Mouse (Mus musculus) hindlimb bud, embryonic 11.5 days (tissue): ENCODE measurements at regions not wholly inside any gene's neighbourhood (a gene's known extent, or its start where the extent isn't known, plus 50 kb on each side); places are given as distances from the start of the nearest gene placed in this dataset.

Experiments used
- DNase-seq: peaks from one replicate; pipeline ENCODE4 v3.0.0-alpha.2; 2012; ENCODE audit warnings: low read depth, low spot score; ENCODE audit errors: extremely low spot score

DNA sequence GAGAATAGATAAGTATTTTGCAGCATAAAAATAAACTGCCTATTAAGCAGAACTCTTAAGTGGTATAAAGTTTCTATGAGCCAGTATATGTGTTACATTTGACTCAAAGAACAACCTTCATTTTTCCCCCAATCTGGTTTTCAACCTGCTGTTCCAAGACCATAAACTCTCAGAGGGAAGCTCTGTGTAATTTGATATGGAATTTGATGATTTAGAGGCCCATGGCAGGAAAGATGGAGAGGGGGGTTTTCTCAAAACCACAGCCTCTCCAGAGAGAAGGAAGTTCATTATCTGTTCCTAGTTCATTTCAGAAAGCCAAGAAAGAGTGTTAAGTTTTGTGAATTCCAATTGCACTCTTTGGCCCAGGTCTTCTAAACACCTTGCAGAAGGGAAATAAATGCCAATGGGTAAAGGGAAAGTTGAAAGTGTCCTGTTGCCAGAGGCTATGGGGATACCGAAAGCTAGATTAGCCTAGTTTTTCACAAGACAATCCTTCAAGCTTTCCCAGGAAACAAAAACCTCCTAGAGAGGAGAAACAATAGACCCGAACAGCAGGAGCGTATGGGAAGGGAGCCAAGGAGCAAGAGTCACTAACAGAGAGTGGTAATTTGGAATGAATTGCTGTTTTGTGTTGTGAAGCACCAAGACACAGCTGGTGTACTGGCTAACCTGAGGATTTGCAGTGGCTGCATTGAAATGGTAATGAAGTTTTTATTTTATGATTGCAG is 165.2 kb upstream of the Atp2b1 start:
- no peak for DNase-seq

DNA sequence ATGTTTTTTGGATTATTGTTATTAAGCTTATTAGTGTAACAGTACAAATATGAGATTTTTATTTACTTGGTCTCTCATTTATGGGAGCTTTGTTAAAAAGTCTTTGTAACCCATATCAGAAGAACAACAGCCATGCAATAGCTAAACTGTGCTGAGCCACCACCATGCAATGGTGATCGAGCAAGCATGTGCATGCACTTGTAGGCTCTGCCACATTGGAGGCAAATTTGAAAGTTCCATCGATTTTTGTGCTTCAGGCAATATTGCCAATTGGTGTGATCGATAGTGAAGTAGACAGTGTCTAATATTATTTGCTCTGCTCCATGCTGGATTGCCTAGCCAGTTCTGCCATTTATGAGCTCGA is 164.6 kb upstream of the Atp2b1 start:
- no peak for DNase-seq

DNA sequence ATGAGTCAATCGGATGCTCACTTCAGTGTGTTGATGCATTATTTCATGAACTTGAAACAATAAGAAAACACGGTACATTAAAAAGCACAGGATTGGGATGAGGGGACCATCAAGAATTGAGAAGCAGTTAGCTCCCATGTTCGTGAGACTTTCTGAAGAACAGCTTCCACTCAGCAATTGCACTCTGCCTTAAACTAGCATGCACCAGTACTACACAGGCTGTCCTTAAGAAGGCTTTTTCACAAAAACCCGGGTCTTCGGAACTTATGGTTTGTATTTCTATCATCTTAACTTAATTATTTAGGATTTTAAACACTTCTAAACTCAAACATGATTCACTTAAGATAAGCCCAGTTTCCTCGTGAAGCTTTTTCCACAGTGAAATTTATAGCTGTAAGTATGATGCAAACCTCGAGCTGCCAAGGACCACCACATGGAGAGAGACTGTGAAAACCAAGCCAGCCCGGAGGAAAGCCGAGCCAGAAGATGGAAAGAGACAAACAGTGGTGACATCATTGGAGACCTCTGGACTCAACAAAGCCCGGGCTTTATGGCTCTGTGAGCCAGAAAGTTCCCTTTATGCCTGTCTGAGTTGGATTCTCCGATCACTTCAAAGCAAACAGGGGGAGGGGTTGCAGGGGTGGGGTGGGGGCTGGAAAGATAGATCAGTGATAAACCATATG is 162.7 kb upstream of the Atp2b1 start:
- DNase-seq, result no peak

DNA sequence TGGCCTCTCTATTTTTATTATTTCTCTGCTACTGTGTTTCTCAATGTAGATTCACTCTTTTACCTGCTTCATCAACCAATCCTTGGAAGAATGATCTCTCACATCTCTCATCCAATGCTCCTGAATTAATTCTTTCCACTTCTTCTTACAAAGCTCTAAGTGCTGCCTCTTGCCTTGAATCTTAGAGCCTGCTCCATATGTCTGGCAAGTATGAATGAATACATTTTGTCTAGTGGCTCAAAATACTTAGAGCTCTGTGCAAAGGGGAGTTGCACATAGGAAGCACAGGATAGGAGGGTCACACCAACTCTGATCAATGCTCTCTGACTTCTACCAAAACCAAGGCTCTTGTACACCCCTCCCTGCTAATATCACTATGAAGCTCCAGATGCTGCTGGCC is 153.1 kb upstream of the Atp2b1 start:
- no peak for DNase-seq

DNA sequence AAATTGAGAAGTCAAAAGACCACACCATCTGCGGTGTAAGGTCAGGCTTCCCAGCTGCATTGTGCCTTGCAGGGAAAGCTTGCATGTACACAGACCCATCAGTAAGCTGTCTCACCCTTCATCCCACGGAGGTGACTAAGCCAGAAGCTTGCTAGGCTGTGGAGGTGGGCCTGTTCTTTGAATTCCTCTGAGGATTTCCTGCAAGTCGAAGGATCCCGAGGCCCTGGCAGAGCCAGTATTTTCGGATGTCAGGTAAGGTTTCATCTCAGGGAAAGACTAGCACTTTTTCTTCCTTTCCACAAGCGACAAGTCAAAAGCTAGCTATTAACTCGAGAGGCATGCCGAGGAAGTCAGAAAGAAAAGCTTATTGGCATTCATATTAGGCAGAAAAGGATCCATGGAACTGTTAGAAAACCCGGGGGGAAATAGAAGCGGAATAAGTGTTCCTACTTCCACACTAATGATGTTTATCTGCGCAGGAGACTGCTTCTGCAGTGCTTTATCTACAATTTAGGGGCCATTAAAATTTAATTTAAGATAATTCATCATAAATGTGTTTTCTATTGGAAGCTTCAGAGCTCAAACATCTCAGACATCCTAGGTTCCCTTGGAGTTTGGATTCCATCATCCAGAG is 148.3 kb upstream of the Atp2b1 start:
- DNase-seq, result no peak

DNA sequence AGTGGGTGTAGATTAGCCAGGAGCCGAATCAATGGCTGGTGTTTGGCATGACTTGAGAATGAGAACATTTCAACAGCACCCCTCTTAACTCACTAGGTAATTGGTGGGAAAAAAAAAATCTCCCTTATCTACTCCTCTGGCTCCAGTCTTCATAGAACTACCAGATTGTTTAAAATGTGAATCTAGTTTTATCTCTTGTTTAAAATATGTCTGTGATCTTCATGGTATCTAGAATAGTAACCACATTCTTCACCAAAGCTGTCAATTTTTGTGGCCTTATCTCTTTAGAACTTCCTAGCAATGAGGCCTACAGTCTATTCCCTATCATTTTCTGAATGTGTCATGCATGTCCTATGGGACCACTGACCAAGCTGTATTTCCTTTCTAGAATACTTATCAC is 134.4 kb upstream of the Atp2b1 start:
- no peak for DNase-seq

DNA sequence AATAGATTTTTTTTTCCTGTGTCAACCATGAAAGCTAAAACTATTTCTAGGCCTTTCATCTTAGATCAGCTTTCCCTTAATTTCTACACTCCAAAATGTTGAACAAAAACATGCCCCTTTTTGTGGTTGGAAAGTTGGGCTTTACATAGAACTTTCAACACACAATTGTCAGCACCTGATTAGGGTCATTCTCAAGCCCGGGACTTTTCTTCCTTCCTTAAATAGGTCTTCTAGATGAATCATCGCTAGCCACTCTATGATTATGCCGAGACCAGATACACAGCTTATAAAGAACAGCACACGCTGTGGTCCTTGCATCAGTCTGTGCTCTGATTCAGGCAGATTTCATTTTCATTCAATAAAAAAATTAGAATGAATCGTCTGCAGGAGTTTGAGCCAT is 133.3 kb upstream of the Atp2b1 start:
- DNase-seq, result no peak

DNA sequence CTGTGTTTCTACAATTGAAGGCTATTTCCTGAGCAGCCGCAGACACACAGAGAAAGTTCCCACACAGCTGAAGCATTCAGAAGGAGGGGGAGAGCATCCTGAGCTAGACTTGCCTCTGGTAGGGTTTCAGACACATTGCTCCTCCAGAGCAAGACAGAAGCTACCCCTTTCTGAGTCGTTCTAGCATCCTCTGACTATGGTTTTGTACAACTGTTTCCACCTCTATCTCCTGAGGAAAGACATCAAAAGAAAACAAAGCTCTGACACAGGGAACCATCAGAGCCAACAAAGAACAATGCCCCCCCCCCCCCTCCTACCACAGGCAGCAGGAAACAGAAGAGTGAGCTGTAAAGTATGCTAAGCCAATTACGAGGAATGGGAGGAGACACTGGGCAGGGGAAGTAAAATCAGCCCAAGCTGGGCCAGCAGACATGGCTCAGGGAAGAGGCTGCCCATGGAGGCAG is 132.3 kb upstream of the Atp2b1 start:
- DNase-seq, result no peak

DNA sequence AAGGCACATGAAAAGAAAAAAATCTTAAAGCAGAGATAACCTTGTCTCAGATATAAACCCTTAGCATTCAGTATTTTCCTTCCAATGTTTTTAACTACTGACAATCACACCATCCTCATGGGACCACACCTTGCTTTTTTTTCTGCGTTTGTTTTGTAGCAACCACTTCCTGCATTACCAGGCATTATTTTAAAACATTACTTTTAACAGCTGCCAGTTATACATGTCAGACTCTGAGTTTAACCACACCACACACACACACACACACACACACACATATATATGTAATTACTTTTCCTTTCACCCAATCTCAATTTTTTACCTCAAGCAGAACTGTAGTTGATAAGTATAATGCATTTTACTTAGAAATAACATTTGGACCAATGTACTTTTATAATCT is 128.8 kb upstream of the Atp2b1 start:
- DNase-seq, result no peak

DNA sequence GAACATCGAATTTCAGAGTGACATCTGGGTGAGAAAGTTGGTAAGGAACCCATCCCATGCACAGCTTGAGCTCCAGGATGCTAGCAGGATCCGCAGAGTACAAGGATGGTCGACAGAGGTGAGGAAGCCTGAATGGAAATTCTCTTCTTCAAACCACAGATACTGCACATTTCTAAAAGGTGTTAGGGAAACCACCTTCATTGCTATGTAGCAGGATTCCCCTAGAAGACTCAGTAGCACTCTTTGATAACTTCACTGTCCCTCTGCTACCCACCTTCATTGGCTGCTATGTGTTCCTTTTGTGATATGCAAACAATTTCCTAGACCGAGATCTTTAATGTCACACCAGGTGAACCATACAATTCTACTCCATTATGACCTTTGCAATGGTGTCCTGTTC is 128.1 kb upstream of the Atp2b1 start:
- DNase-seq, result no peak

DNA sequence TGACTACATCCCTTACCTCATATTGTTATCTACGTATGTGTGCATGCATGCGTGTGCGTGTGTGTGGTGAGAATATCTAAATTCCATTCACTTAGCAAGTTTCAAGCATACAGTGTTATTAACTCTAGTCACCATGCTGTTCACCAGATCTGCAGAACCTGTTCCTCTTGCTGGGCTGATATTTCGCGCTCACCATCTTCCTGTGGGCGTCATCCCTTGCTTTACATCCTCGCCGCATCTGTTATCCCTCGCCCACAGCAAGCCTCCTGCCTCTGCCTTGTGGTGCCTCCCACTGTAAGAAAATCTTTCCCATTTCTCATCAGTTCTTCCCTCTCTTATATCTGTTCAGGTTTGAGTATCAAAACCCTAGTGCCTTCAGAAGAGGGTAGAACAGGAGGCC is 124.4 kb upstream of the Atp2b1 start:
- DNase-seq, result no peak

DNA sequence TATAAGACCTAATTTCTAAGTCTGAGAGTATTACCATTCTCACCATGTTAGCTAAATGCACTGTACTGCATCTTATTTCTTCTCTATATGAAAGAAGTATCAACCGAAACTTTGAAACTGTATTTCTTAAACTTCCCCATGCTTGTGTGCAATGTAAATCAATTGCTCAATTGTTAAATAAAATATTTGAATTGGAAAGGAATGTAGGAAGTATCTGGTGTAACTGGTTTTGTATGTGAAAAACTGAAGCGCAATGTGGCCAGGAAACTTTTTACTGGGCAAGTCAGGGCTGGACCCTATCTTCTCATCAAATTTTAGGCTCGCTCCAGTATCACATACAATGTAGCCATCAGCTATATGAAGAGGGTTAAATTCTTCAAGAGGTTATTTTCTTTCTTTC is 123.8 kb upstream of the Atp2b1 start:
- no peak for DNase-seq

DNA sequence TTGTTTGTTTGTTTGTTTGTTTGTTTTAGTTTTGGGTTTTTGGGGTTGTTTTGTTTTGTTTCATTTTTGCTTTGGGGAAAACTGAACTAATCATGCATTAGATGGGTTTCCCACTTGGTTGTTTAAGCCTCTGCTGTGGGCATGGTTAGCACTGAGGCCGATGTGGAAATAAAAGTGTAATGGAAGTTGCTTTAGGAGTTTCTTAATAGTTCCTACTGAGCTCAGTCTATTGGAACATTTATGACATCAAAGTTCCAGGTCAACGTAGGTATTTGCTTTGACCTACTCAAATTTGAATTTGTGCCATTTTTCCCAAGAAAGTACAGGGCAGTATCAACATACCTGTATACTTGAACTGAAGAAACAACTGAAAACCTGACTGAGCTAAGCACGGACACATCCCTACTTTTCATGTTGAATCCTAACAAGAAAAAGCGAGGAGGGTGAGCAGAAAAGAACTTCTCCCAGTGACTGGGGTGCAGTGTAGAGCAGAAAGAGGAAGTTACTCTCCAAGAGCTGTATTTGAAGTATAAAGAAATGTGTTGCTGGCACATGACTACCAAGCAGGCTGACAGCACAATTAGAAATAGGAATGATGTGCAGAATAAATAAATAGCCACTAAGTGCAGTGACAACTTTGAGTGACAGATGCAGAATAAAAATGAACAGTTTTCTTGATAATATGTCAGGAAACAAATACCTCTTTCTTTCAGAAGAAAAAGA is 122.0 kb upstream of the Atp2b1 start:
- DNase-seq, result no peak

DNA sequence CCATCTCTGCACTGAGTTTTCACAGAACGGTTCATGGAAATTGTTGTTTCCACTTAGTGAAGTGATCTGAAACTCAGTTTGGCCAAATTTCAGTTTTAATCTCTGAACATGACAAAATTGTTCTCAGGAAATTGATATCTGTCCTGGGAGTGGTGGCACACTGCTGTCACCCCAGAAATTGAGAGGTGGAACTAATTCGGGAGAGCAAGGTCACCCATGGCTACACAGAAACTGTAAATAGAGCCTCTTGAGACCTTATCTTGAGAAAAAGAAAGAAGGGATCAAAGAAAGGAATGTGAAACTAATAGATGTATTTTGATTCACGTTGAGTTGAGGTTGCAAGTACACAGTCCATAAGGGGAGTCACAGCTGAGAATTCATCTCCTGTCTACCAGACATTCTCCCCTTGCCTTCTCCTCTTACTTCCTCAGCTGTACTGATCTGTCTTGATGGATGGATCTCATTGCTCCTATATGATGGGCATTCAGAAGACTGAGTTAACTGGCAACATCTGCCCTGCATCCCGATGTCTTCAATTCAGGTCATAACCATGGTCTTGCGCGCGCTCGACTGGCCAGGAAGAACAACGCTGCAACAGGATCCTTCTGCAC is 120.2 kb upstream of the Atp2b1 start:
- no peak for DNase-seq

DNA sequence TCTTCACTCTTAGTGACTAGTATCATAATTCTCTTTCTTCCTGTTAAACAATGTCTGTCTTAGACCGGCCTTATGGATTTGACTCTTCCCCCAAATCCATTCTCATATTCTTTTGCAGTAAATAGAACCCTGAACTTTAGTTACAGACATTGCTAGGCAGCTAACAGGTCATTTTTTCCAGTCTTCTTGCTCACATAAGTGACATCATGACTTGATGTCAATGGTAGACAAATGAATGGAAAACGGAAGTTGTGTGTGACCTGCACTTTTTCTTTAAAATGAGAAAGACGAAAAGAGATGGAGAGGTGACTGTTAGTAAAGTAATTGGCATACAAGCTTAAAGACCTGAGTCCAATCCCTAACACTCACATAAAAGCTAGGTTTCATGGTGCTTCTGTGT is 118.2 kb upstream of the Atp2b1 start:
- DNase-seq, result no peak

DNA sequence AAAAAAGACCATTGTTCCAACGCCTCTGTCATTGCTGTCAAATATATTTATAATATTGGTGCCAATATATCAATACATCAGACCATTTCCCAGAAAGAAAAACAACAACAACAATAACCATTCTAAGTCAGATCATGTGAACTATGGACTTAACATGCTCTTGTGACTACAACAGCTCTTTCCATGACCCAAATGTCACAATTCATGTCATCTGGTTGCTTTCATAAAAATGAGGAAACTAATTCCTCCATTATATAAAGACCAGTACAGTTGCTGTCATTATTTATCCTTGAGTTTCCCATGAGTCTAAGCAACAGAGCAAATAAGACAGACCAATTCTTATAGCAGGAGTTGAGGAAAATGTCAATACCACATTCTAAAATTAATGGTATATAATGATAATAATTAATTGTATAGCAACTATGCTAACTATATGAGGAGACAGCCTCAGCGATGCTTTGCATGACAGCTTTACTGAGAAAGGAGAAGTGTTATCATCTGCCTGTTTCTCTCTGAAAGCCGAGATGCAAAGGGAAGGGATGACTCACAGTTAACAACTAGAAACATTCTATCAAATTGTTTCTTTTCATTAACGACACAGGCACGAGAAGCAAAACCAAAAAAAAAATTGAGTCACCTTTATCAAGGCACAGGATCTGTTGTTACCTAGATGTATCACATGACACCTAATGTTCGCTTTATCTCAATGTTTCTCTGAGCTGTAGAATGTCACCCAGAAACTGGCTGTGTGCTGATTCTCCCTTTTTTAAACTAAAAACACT is 115.4 kb upstream of the Atp2b1 start:
- DNase-seq, result no peak

DNA sequence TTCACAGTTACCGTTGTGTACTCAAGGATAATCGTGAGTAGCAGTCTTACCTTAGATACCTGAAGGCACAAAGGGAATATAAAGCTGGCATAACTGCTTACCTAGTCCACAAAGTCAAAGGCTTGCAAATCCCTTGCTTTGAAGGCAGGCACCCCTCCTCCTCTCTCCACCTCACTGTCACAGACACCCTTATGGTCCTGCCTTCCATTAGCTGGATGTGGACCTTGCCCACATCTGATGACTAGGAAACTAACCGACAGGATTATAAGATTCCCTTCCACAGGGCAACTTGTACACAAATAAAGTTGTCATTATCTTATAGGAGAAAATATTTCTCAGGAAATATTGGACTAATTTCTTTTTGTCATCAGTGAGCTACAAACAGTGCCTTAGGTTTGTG is 114.4 kb upstream of the Atp2b1 start:
- DNase-seq, result no peak

DNA sequence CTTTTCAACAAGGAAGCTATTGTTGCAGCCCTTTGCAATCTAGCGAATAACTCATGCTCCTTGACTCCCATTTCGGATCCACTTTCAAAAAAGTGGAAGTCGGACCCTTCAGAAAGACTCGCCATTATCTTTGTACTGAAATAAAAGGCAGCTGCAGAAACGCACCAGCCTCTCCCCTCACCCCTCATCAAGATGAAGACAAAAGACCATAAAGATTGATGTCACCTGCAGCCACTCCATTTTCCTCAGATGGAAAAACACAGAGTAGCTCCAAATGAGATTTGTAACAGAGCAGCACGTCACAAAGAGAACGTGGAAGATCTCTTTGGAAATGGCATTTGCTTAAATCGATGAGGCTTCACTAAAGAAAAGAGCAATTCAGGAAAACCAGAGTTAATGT is 113.3 kb upstream of the Atp2b1 start:
- DNase-seq, result no peak

DNA sequence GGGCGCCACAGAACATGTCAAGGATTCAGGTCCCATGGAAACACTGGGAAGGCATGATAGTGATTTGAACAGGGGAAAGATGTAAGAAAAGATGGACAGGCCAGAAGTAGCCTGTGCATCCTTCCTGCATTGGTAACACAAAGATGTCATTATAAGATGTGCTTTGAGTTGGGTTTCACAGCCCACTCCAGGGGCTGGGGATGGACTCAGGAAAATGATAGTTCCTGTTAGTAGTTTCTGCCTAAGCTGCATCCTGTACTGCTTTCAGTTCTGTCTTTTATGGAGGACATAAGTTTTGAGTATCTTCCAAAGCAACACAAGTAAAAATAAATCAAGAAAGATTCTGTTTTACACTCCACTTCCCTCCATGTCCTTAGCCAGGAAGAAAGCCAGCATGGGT is 109.2 kb upstream of the Atp2b1 start:
- DNase-seq, result no peak

DNA sequence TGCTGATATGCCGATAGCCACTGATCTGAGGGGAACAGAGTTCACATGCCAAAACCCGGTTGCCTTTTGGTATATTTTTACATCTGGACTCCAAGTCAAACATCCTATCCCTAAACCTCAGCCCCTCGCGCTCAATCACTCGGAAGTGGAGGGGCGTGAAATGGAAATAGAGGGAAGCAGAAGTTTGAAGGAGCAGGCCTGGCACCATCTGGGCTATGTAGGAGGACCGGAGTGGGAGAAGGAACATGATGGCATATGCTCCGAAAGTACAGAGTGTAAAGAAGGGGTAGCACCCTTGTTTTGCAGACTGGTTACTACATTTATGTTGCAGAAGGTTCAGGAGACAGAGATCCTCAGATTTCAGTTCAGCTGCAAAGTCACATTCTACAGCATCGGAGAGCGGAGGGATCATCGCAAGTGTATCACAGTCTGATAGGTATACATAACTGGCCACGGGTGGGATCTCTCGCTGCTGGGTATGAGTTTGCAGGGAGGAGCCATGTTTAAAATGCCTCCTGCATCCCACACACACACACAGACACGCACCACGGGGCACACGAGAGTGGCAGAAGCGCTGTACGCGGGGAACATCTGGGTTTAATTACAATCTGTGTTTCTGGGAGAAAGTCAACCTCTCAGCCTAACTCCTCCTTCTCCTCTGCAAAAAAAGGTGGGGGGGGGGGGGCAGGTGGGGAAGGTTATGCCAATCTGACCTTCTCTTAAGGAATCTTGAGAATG is 107.2 kb upstream of the Atp2b1 start:
- DNase-seq, result no peak
